ENCODE assay signal across 8 mouse cellular contexts in genomic region chr8:125733964-125734956, GRCm38 (mm10). TPM values are rescaled to one million over a fixed set of nuclear protein-coding genes. Genes with fewer than 3 reads are reported as not detected.
DNase-seq lines count a peak whose midpoint lies in the region; ATAC-seq and TF ChIP-seq lines count a peak whose summit lies in the region.

No protein-coding gene starts in this region.

- peaks cover 16% of the 10 kb centered on the region for H3K4me1 ChIP-seq in erythroblast, embryonic 14.5 days (ENCODE audit: control insufficient read depth)
- H3K4me1 ChIP-seq in heart, embryonic 13.5 days = peaks cover 14% of the 10 kb centered on the region
- peaks cover 6% of the 10 kb centered on the region for H3K4me1 ChIP-seq in kidney, postnatal 0 days (replicated peaks; ENCODE audit: insufficient read depth, low read length)
- H3K4me1 ChIP-seq in liver, adult 2 months (ENCODE audit: control insufficient read depth, insufficient read depth, low read length) = peaks cover 3% of the 10 kb centered on the region

- H3K9ac ChIP-seq in heart, embryonic 13.5 days = peak overlapping the region; percentile 87
- H3K9ac ChIP-seq in kidney, postnatal 0 days (ENCODE audit: low read depth, low read length) = peak overlapping the region; percentile 78
- H3K9ac ChIP-seq in liver, adult 2 months (ENCODE audit: low read depth, low read length) = peak overlapping the region; percentile 87

- H3K79me2 ChIP-seq in liver, adult 2 months (ENCODE audit: control insufficient read depth, insufficient read depth, low read length) = no peaks in the 10 kb centered on the region

- peak; percentile 87 for ATAC-seq in heart, embryonic 13.5 days (ENCODE audit: extremely low read depth, insufficient number of reproducible peaks, low FRiP score, low TSS enrichment)
- peak; percentile 91 for ATAC-seq in kidney, postnatal 0 days (replicated peaks; ENCODE audit: low FRiP score, low read depth)
- peak; percentile 54 for ATAC-seq in monocyte, adult 5-6 weeks (replicated peaks; ENCODE audit: insufficient number of reproducible peaks, low FRiP score, low TSS enrichment, poor library complexity, severe bottlenecking)

- peak; percentile 75 for DNase-seq in CD4-positive helper T cell, adult 2 months (ENCODE audit: low read depth, low spot score)
- DNase-seq in brain, embryonic 18.5 days (ENCODE audit: low read depth, low spot score) = peak; percentile 71
- DNase-seq in kidney, postnatal 0 days (ENCODE audit: low spot score) = peak; percentile 93
- peak; percentile 69 for DNase-seq in liver, adult 2 months (ENCODE audit: extremely low read depth, low read depth, low spot score)
- DNase-seq in spleen, postnatal 36 days (ENCODE audit: low spot score in 2 of 2) = peak; percentile 74 to 75

- no peak for TF ChIP-seq POLR2A in liver, adult 2 months (IDR thresholded peaks at IDR 0.05; ENCODE audit: extremely low read depth, insufficient read depth, low read length)

- peak overlapping the region; percentile 77 for H3K4me3 ChIP-seq in erythroblast, embryonic 14.5 days (replicated peaks)
- peak overlapping the region; percentile 79 for H3K4me3 ChIP-seq in heart, embryonic 13.5 days
- peak overlapping the region; percentile 71 for H3K4me3 ChIP-seq in kidney, postnatal 0 days (replicated peaks; ENCODE audit: low read depth, low read length)
- H3K4me3 ChIP-seq in liver, adult 2 months (ENCODE audit: insufficient read depth, low read depth, low read length) = peak overlapping the region; percentile 88

- no peaks in the 10 kb centered on the region for H3K9me3 ChIP-seq in erythroblast, embryonic 14.5 days (ENCODE audit: control insufficient read depth, low read length)
- H3K9me3 ChIP-seq in heart, embryonic 13.5 days = no peaks in the 10 kb centered on the region
- no peaks in the 10 kb centered on the region for H3K9me3 ChIP-seq in kidney, postnatal 0 days (replicated peaks; ENCODE audit: low read length)

- H3K27me3 ChIP-seq in erythroblast, embryonic 14.5 days (ENCODE audit: control insufficient read depth) = no peaks in the 10 kb centered on the region
- H3K27me3 ChIP-seq in heart, embryonic 13.5 days (replicated peaks) = no peaks in the 10 kb centered on the region
- no peaks in the 10 kb centered on the region for H3K27me3 ChIP-seq in kidney, postnatal 0 days (ENCODE audit: insufficient read depth, low read length)
- H3K27me3 ChIP-seq in liver, adult 2 months (ENCODE audit: control insufficient read depth, insufficient read depth, low read length) = no peaks in the 10 kb centered on the region

- H3K27ac ChIP-seq in heart, embryonic 13.5 days (replicated peaks) = peak overlapping the region; percentile 36; the same call in 1 of the 2 replicates
- peak overlapping the region; percentile 31; the same call in 1 of the 2 replicates for H3K27ac ChIP-seq in kidney, postnatal 0 days
- peak overlapping the region; percentile 18; the same call in 1 of the 2 replicates for H3K27ac ChIP-seq in liver, adult 2 months (replicated peaks; ENCODE audit: insufficient read depth, low read depth, low read length)

- no peak for TF ChIP-seq CTCF in kidney, postnatal 0 days (IDR thresholded peaks at IDR 0.05; ENCODE audit: low read depth)
- TF ChIP-seq CTCF in liver, adult 2 months (IDR thresholded peaks at IDR 0.05; ENCODE audit: low read depth, low read length) = no peak

- 7% methylated on average over 45 of the region's 52 CpGs for WGBS in heart, embryonic 13.5 days
- 8% methylated on average over 51 of the region's 52 CpGs for WGBS in kidney, postnatal 0 days
- WGBS in liver, adult 2 months = 6% methylated on average over 52 of the region's 52 CpGs

- H3K36me3 ChIP-seq in erythroblast, embryonic 14.5 days (ENCODE audit: control insufficient read depth) = peaks cover 4% of the 10 kb centered on the region; the same call in 1 of the 2 replicates
- H3K36me3 ChIP-seq in heart, embryonic 13.5 days = peaks cover 20% of the 10 kb centered on the region
- no peaks in the 10 kb centered on the region for H3K36me3 ChIP-seq in kidney, postnatal 0 days (ENCODE audit: insufficient read depth, low read length)
- no peaks in the 10 kb centered on the region for H3K36me3 ChIP-seq in liver, adult 2 months (ENCODE audit: control insufficient read depth, insufficient read depth, low read length)

- H3K4me2 ChIP-seq in heart, embryonic 13.5 days = peak overlapping the region; percentile 80
- H3K4me2 ChIP-seq in kidney, postnatal 0 days (ENCODE audit: low read length) = peak overlapping the region; percentile 86

RNA-seq across cellular contexts. Expression of gene Ntpcr, which starts 4.5 kb away (rescaled TPM):
- 0.12 and 0.39 TPM in 2 replicates for polyA plus RNA-seq in erythroblast, embryonic 14.5 days (2012)
- polyA plus RNA-seq in heart, embryonic 13.5 days (2015; fragmentation: Nextera tagmentation; extraction: Ambion mirVana) = 25.7 and 25.9 TPM in 2 replicates
- polyA plus RNA-seq in kidney, postnatal 0 days (2015; fragmentation: Nextera tagmentation; extraction: Ambion mirVana) = 32.3 and 32.8 TPM in 2 replicates
- total RNA-seq in liver, adult 2 months (2014; rRNA removed) = 10.9 and 12.3 TPM in 2 replicates
- 11.4 and 13.7 TPM in 2 replicates for polyA plus RNA-seq in liver, adult 2 months (2012; rRNA removed)
- 11.4 to 17.3 TPM (median 12.7 TPM) in 3 replicates for total RNA-seq in monocyte, adult 5-6 weeks (2017)

Comparison
In these comparisons a context has a peak if more than half of its experiments do, and no peak if none do; other contexts are left out.
1. Peak in every context shown above with its lines: DNase-seq, ATAC-seq, H3K4me3 ChIP-seq and H3K27ac ChIP-seq.